Mouse (Mus musculus) ES-CJ7 (cell line): Measurements from ENCODE around the gene Map2k4.

Source experiments
- DNase-seq: peaks from one replicate; pipeline ENCODE4 v3.0.0; 2011; ENCODE audit warnings: low read depth, low spot score

The Map2k4 gene

DNA sequence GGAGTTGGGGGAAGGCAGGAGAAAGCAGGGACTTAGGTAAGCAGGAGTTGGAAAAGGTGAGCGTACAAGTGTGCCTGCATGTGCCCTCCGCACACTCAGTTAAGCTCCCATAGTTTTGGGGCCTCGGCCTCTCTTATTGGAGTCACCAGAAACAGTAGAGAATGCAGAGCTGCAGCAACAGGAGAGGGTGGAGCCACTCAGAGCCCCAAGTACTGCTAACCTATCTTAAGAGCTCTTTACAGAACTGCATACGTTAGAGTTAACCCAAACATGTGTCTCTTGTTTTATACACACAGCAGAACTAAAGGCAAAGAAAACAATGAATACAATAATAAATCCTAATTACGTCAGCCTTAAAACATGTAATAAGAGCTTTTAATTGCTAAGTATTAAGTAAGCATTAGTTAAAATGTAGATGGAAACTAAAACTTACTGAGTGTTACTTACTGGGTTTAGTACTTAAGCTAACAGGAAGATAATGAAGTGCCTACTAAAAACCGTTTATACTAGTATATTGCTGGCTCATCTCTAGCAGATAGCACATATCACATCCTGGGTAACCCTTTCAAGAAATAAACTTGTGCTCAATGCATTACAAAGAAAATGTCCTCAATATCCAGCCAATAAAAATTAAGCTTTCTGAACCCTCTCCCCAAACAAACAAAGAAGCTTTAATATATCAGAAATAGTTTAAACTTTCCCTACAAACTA lies 14.0 kb downstream of the Map2k4 start:
- no peak for DNase-seq

GRCm38 (mm10) chr11:65773535-65773934 lies 14.6 kb downstream of the Map2k4 start:
- DNase-seq = no peak

GRCm38 (mm10) chr11:65771546-65771945 lies 16.6 kb downstream of the Map2k4 start:
- DNase-seq = no peak

DNA sequence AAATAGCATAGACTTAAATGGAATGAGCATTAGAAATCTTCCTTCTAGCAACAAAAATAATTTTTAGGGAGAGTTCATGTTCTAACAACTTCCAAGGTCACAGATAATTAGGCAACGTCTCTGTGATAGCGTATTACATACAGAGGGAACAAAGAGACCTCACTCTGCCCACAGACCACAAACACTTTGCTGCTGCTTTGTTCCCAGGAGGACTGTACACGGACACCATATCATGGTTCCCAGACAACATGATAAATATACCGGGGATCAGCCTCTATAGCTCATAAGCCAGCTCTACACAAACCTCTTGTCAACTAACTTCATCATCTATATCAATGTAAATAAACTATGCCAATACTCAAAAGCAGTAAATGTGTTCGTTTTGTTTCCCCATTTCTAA lies 18.1 kb downstream of the Map2k4 start:
- no peak for DNase-seq

- no peak for DNase-seq
Measured at GRCm38 (mm10) chr11:65768445-65768844, 19.7 kb downstream of the Map2k4 start.

DNA sequence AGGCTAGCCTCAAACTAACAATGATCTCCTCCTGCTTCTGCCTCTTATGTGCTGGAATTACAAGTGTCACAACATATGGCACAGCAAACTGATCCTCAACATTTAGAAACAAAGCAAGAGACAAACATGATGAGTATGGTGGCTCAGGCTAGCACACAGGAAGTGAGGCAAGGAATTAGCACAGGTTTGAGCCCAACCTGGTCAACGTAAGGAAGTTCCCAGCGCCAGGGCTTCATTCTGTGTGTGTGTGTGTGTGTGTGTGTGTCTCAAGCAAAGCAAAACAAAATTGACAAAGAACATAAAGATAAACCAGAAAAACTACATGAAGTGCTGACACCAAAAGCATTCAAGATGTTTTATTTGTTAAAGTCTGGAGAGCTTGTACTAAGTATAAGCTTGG lies 27.2 kb downstream of the Map2k4 start:
- no peak for DNase-seq

DNA sequence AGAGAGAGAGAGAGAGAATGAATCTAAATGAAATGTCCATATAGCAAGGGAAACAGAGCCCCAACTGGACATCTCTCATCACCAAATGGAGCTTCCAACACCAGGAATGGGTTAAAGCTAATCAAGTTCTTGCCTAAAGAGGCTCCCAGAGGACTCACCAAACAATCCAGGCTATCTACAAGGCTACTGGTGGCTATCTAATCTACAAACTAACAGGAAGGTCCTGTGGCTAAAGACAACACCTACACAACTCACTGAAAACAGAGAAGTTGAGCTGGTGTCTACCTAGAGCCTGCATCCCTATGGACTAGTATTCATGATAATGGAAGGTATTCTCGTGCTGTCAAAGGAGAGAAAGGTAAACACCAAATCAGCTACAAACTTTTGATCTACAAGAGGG lies 28.7 kb downstream of the Map2k4 start:
- DNase-seq = no peak

GRCm38 (mm10) chr11:65754161-65754560 lies 33.9 kb downstream of the Map2k4 start:
- DNase-seq = no peak

DNA sequence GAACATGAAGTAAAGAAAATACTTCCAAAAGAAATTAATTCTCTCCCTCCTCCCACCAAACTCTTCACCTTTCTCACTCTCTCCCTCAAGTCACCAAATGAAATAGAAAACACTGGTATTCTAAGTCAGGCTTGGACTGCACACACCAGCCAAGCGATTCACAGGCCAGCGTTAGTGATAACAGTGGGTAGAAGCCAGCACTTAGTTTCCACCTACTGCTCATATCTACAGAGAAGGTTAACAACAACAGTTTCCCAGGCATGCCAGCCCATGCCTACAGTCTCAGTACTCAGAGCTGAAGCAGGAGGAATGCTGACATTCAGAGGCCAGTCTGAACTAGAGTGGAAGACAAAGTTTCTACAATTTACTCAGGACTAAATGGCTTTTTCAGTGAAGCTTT lies 34.5 kb downstream of the Map2k4 start:
- no peak for DNase-seq

DNA sequence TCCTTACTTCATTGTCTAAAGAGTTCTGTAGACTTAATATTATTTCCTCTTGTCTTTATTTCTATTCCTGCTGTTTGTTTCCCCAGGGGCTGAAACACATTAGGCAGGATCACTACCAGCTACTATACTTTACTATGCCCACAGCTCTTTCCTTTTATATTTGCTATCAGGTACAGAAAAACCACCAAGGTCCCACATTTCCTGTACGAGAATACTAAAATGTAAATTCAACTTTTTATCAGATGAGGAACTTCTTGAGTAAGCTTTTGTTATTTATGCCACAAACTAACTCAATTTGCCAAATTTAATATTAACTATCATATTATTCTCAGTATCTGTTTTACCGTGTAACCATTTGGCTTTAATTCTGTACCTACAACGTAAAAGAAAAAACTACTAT lies 37.6 kb downstream of the Map2k4 start:
- DNase-seq = no peak

- no peak for DNase-seq
Measured at GRCm38 (mm10) chr11:65747433-65747832, 40.7 kb downstream of the Map2k4 start.

DNA sequence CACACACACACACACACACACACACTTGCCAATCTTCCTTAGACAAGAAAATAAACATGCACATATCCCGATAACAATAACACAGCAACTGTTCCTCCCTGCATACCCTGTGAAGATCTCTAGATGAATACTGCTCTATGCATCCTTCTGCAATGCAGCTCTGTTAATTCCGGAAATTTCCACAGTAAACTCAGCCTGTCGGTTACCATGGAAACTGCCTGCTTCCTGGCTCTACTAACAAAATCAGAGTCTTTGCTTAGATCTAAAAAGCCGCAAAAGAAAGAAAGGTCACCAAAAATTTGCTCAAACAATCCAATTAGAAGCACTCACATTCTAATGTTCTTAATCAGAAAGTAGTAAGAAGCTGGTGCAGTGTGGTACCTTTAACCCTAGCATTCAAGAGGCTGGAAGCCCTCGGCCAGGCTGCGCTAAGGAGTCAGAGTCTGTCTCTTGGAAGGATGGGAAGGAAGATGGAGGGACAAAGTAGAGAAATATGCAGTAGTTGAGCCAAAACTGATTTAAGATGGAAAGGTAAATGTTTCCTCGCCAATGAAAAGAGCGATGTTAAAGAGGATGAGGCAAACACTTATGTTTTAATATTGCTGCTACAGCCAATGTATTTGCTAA lies 42.3 kb downstream of the Map2k4 start:
- DNase-seq = no peak

DNA sequence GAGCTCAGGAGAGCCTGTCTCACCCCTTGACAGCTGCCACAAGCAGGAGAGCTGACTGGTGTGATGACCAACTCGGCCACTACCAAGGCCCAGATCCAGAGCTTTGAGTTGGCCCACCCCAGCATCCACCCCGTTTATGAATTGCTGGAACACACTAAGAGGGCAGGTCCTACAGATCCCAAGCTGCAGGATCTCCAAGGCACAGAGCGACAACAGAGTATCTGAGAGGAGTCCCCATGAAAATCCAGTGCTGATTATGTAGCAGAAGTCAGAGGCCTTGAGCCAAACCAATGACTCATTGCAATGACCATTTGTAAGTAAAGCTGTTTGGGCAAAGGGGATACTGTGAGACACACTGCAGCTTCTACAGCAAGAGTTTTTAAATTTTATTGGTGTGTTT lies 44.2 kb downstream of the Map2k4 start:
- DNase-seq = no peak

DNA sequence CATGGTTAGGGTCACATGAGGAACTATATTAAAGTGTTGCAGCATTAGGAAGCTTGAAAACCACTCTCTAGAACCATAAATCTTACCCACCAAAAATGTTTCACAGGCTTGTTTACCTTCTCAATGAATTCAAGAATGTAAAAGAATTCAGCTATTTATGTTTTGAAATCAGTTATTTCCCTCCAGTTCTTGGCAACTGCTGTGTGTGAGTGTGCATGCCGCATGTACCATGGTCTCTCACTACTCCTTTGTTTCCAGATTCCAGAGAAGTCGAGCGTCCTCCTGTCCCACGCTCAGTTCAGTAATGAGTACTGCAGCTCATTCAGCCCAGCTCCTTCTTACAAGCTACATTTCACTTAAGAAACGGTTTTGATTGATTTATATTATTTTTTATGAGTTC lies 47.3 kb downstream of the Map2k4 start:
- no peak for DNase-seq

- no peak for DNase-seq
Measured at GRCm38 (mm10) chr11:65740390-65740789, 47.7 kb downstream of the Map2k4 start.

DNA sequence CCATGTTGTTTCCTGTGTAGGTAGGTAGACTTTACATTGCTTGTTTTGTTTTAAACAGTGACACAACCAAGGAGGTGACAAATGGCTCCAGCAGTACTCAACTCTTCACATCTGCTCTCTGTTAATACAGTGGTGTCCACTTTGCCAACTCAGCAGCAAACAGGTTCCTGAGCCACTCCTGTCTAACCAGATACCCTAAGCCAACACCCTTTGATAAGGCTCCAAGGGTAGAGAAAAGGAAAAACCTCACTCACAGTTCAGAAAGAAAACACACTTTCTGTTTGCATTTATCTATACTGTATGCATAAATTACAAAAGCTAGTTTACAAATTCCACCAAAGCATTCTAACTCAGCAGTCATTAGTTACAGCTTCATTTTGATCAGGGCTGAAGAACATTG lies 48.2 kb downstream of the Map2k4 start:
- DNase-seq = no peak

- DNase-seq = no peak
Measured at GRCm38 (mm10) chr11:65734656-65735055, 53.4 kb downstream of the Map2k4 start.

GRCm38 (mm10) chr11:65729623-65730217 lies 58.4 kb downstream of the Map2k4 start:
- no peak for DNase-seq

DNA sequence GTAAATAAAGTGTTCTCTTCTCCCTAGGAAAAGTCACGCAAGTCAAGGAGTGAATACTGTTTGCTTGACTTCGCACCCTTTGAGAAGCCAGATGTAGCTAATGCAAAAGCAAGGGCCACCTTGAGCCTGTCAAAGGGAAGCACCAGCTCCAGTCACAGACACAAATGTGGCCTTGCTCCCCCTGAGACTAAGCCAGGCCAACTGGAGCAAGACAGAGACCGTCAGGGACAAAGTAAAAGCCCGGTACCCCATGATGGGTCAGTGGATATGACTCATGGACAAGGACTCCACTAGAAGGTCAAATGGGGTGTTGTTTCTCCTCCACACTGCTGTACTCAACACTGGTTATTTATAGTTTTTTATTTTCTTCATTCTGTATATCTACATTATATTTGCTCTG lies 59.2 kb downstream of the Map2k4 start:
- DNase-seq = no peak

DNA sequence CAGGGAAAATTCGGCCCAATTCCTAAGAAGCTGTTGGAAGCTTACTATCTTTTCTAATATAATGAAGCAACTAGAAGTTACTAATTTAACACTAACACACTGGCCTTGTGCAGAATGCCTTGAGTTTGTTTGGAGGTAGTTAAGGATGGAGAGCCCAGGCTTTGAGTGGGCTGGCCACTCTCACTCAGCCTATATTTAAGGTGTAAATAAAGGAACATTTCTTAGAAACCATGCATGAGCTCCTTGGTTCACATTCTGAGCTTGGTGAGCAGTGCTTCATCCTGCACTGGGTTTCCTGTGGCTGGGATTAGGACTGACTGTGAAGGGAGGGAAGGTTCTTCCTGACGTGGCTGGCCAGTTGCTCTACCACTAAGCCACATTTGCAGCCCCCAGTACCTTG lies 64.4 kb downstream of the Map2k4 start:
- DNase-seq = no peak

- DNase-seq = no peak
Measured at GRCm38 (mm10) chr11:65721615-65722014, 66.5 kb downstream of the Map2k4 start.

DNA sequence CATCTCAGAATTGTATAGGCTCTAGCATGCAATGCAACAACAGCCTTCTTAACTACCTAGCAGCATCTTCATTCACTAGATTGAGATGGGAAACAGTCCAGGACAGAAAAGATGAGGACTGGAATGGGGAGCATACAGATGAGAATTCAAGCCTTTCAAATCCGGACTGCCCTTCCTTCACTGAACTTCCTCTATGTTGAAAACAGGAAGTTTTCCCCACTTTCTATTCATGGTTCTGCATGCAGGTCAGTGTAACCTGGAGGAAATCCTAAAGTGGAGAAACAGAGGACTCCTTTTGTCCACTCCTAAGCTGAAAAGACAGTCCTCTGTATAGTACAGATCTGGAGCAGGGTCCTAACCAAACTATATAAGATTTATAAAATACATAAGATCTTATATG lies 68.1 kb downstream of the Map2k4 start:
- no peak for DNase-seq

DNA sequence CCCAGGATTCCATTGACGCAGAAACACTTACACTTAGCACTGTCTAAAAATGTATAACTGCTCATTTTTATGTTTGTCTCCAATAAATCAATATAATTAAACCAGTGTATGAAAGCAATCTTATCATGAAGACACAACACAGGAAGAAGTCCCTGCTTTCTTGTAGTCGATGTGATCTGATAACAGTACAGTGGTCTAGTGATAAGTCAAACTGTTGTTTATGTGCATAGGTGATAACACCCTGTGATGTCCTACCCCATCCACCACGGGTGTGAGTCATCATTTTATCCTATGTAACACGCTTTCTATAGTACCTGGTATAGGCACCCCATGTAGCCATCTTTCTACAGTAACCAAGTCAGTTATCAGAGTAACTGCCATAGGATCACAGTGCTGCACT lies 74.3 kb downstream of the Map2k4 start:
- DNase-seq = no peak
